ENCODE assay signal across 14 mouse cellular contexts in genomic region chr19:42126219-42126605, GRCm38 (mm10). TPM values are rescaled to one million over a fixed set of nuclear protein-coding genes. Genes with fewer than 3 reads are reported as not detected.
A peak's percentile ranks its signal among the peaks of the same experiment; 100 is the strongest.
DNase-seq lines count a peak whose midpoint lies in the region; ATAC-seq and TF ChIP-seq lines count a peak whose summit lies in the region.
"Had no signal": no experiment of that assay in that cellular context is flagged by ENCODE, and none has a peak within 500 bp of the region (broad histone marks: within the 10 kb centered on the region; RNA-seq: fewer than 3 reads in every experiment).

No protein-coding gene starts in this region.

- no peak overlapping the region for H3K9ac ChIP-seq in heart, embryonic 11.5 days (ENCODE audit: low read depth, low read length)
- no peak overlapping the region for H3K9ac ChIP-seq in lung, embryonic 14.5 days
- H3K9ac ChIP-seq in stomach, postnatal 0 days (ENCODE audit: low read length), result no peak overlapping the region; the same call in 1 of the 2 replicates
- no peak overlapping the region for H3K9ac ChIP-seq in forebrain, postnatal 0 days
- H3K9ac ChIP-seq: embryonic facial prominence, embryonic 12.5 days; hindbrain, embryonic 13.5 days; midbrain, embryonic 12.5 days had no signal

- no peaks in the 10 kb centered on the region for H3K27me3 ChIP-seq in heart, embryonic 11.5 days (ENCODE audit: control insufficient read depth, insufficient read depth, low read length)
- H3K27me3 ChIP-seq in lung, embryonic 14.5 days (ENCODE audit: insufficient read depth, low read length), result no peaks in the 10 kb centered on the region
- no peaks in the 10 kb centered on the region for H3K27me3 ChIP-seq in stomach, postnatal 0 days (ENCODE audit: control insufficient read depth, insufficient read depth, low read length)
- H3K27me3 ChIP-seq in forebrain, postnatal 0 days (ENCODE audit: insufficient read depth, low read length), result no peaks in the 10 kb centered on the region
- H3K27me3 ChIP-seq: embryonic facial prominence, embryonic 12.5 days had no signal

- H3K9me3 ChIP-seq in heart, embryonic 11.5 days (replicated peaks; ENCODE audit: control insufficient read depth, low read length), result no peaks in the 10 kb centered on the region
- no peaks in the 10 kb centered on the region for H3K9me3 ChIP-seq in lung, embryonic 14.5 days (ENCODE audit: low read depth, low read length)
- no peaks in the 10 kb centered on the region for H3K9me3 ChIP-seq in stomach, postnatal 0 days (ENCODE audit: control insufficient read depth, low read length)
- H3K9me3 ChIP-seq in forebrain, postnatal 0 days (ENCODE audit: low read length), result no peaks in the 10 kb centered on the region
- H3K9me3 ChIP-seq: embryonic facial prominence, embryonic 12.5 days; hindbrain, embryonic 13.5 days; midbrain, embryonic 12.5 days had no signal

- ATAC-seq in heart, embryonic 11.5 days (replicated peaks; ENCODE audit: insufficient number of reproducible peaks, low FRiP score, low TSS enrichment), result no peak
- ATAC-seq in lung, embryonic 14.5 days (ENCODE audit: insufficient read depth), result no peak
- ATAC-seq in stomach, postnatal 0 days (ENCODE audit: low FRiP score, low TSS enrichment), result no peak
- ATAC-seq in forebrain, postnatal 0 days, result no peak

- no peak for DNase-seq in heart, postnatal 36 days
- DNase-seq in lung, embryonic 14.5 days, result no peak
- DNase-seq in lung, adult 18-20 months, result no peak
- DNase-seq in adrenal gland, adult 2 months, result peak; percentile 86
- DNase-seq in stomach, postnatal 0 days (ENCODE audit: low spot score), result peak; percentile 23
- DNase-seq in forebrain, postnatal 0 days, result no peak
- DNase-seq: cerebellum, postnatal 36 days; kidney, adult 18-20 months; kidney, postnatal 36 days; right cerebral cortex, postnatal 14 days had no signal

- intact Hi-C loops in heart, postnatal 36 days (cut with DNase I), result no loop called here

- peak overlapping the region; percentile 23; the same call in 1 of the 2 replicates for H3K4me2 ChIP-seq in heart, embryonic 11.5 days
- H3K4me2 ChIP-seq in lung, embryonic 14.5 days, result peak overlapping the region; percentile 98; the same call in 1 of the 2 replicates
- no peak overlapping the region; the same call in 1 of the 2 replicates for H3K4me2 ChIP-seq in stomach, postnatal 0 days (replicated peaks; ENCODE audit: low read depth)
- H3K4me2 ChIP-seq in forebrain, postnatal 0 days (ENCODE audit: low read depth), result no peak overlapping the region
- H3K4me2 ChIP-seq: embryonic facial prominence, embryonic 12.5 days; hindbrain, embryonic 13.5 days; midbrain, embryonic 12.5 days had no signal

- 82% methylated on average over 6 of the region's 6 CpGs for WGBS in heart, embryonic 11.5 days (ENCODE audit: insufficient replicate concordance)
- 84% methylated on average over 6 of the region's 6 CpGs for WGBS in lung, embryonic 14.5 days
- 84% methylated on average over 6 of the region's 6 CpGs for WGBS in stomach, postnatal 0 days
- WGBS in forebrain, postnatal 0 days, result 93% methylated on average over 6 of the region's 6 CpGs

- H3K36me3 ChIP-seq in heart, embryonic 11.5 days (ENCODE audit: control insufficient read depth, insufficient read depth, low read length), result peaks cover 8% of the 10 kb centered on the region; the same call in 1 of the 2 replicates
- H3K36me3 ChIP-seq in lung, embryonic 14.5 days (ENCODE audit: insufficient read depth), result peaks cover 39% of the 10 kb centered on the region
- peaks cover 9% of the 10 kb centered on the region for H3K36me3 ChIP-seq in stomach, postnatal 0 days (ENCODE audit: control insufficient read depth, insufficient read depth, low read length)
- peaks cover 25% of the 10 kb centered on the region for H3K36me3 ChIP-seq in forebrain, postnatal 0 days (ENCODE audit: insufficient read depth)

- H3K4me1 ChIP-seq in heart, embryonic 11.5 days (ENCODE audit: control insufficient read depth, insufficient read depth, low read length), result peaks cover 27% of the 10 kb centered on the region
- peaks cover 10% of the 10 kb centered on the region; the same call in 1 of the 2 replicates for H3K4me1 ChIP-seq in lung, embryonic 14.5 days (ENCODE audit: insufficient read depth)
- peaks cover 4% of the 10 kb centered on the region; the same call in 1 of the 2 replicates for H3K4me1 ChIP-seq in stomach, postnatal 0 days (replicated peaks; ENCODE audit: control insufficient read depth, insufficient read depth)
- peaks cover 7% of the 10 kb centered on the region for H3K4me1 ChIP-seq in forebrain, postnatal 0 days (ENCODE audit: insufficient read depth)

- no peak overlapping the region for H3K4me3 ChIP-seq in heart, embryonic 11.5 days (ENCODE audit: low read depth, low read length)
- no peak overlapping the region for H3K4me3 ChIP-seq in lung, embryonic 14.5 days (ENCODE audit: low read depth, low read length)
- no peak overlapping the region for H3K4me3 ChIP-seq in stomach, postnatal 0 days (ENCODE audit: low read depth, low read length)
- no peak overlapping the region for H3K4me3 ChIP-seq in forebrain, postnatal 0 days (ENCODE audit: low read depth, low read length)
- H3K4me3 ChIP-seq: embryonic facial prominence, embryonic 12.5 days; hindbrain, embryonic 13.5 days; midbrain, embryonic 12.5 days had no signal

- no peak for TF ChIP-seq CTCF in lung, embryonic 14.5 days (IDR thresholded peaks at IDR 0.05; ENCODE audit: low read depth)
- TF ChIP-seq CTCF in stomach, postnatal 0 days (IDR thresholded peaks at IDR 0.05; ENCODE audit: low read depth), result no peak
- TF ChIP-seq CTCF in forebrain, postnatal 0 days (IDR thresholded peaks at IDR 0.05; ENCODE audit: low read depth), result no peak

- no peak overlapping the region for H3K27ac ChIP-seq in heart, embryonic 11.5 days (ENCODE audit: low read depth, low read length)
- H3K27ac ChIP-seq in lung, embryonic 14.5 days (ENCODE audit: low read depth), result peak overlapping the region; percentile 73
- H3K27ac ChIP-seq in stomach, postnatal 0 days (replicated peaks), result peak overlapping the region; percentile 80
- H3K27ac ChIP-seq in forebrain, postnatal 0 days (ENCODE audit: low read depth, low read length), result no peak overlapping the region
- H3K27ac ChIP-seq: embryonic facial prominence, embryonic 12.5 days; hindbrain, embryonic 13.5 days; midbrain, embryonic 12.5 days had no signal

- TF ChIP-seq EP300 in stomach, postnatal 0 days (optimal IDR thresholded peaks at IDR 0.05), result no peak

RNA-seq across cellular contexts. Expression of gene Avpi1, which starts 2.6 kb away (rescaled TPM):
- polyA plus RNA-seq in heart, embryonic 11.5 days (2014; fragmentation: Nextera tagmentation; extraction: Ambion mirVana), result 29.5 and 31.1 TPM in 2 replicates
- 10 to 100 TPM; 11.0 to 11.3 TPM for total RNA-seq in heart, postnatal 36 days (2021)
- polyA plus RNA-seq in lung, embryonic 14.5 days (2014; fragmentation: Nextera tagmentation; extraction: Ambion mirVana), result 44.3 and 51.6 TPM in 2 replicates
- total RNA-seq in adrenal gland, adult 2 months (2021), result 100 to 1,000 TPM in 1 of 2 experiments, 10 to 100 TPM in 1; 78.6 to 101 TPM
- 82.3 and 112 TPM in 2 replicates for polyA plus RNA-seq in adrenal gland, adult 2 months (2012; rRNA removed)
- polyA plus RNA-seq in stomach, postnatal 0 days (2015; fragmentation: Nextera tagmentation; extraction: Ambion mirVana), result 108 and 117 TPM in 2 replicates
- 9.5 and 17.5 TPM in 2 replicates for total RNA-seq in forebrain, postnatal 0 days (2014; rRNA removed)
- 14.3 and 15.4 TPM in 2 replicates for polyA plus RNA-seq in forebrain, postnatal 0 days (2015; fragmentation: Nextera tagmentation; extraction: Ambion mirVana)

RNA-seq across cellular contexts. Expression of gene Marveld1, which starts 21.0 kb away (rescaled TPM):
- 13.9 and 14.4 TPM in 2 replicates for polyA plus RNA-seq in heart, embryonic 11.5 days (2014; fragmentation: Nextera tagmentation; extraction: Ambion mirVana)
- 10 to 100 TPM; 22.2 to 24.0 TPM for total RNA-seq in heart, postnatal 36 days (2021)
- polyA plus RNA-seq in lung, embryonic 14.5 days (2014; fragmentation: Nextera tagmentation; extraction: Ambion mirVana), result 18.6 and 25.4 TPM in 2 replicates
- 10 to 100 TPM; 30.0 to 56.7 TPM for total RNA-seq in adrenal gland, adult 2 months (2021)
- polyA plus RNA-seq in adrenal gland, adult 2 months (2012; rRNA removed), result 76.2 and 87.1 TPM in 2 replicates
- 15.3 and 23.6 TPM in 2 replicates for polyA plus RNA-seq in stomach, postnatal 0 days (2015; fragmentation: Nextera tagmentation; extraction: Ambion mirVana)
- total RNA-seq in forebrain, postnatal 0 days (2014; rRNA removed), result 8.2 and 11.9 TPM in 2 replicates
- polyA plus RNA-seq in forebrain, postnatal 0 days (2015; fragmentation: Nextera tagmentation; extraction: Ambion mirVana), result 2.9 and 4.3 TPM in 2 replicates

RNA-seq across cellular contexts. Expression of gene Pi4k2a, which starts 35.9 kb away (rescaled TPM):
- 14.6 and 16.3 TPM in 2 replicates for polyA plus RNA-seq in heart, embryonic 11.5 days (2014; fragmentation: Nextera tagmentation; extraction: Ambion mirVana)
- 10 to 100 TPM; 19.6 to 25.4 TPM for total RNA-seq in heart, postnatal 36 days (2021)
- 32.8 and 34.3 TPM in 2 replicates for polyA plus RNA-seq in lung, embryonic 14.5 days (2014; fragmentation: Nextera tagmentation; extraction: Ambion mirVana)
- total RNA-seq in adrenal gland, adult 2 months (2021), result 10 to 100 TPM; 62.3 to 69.9 TPM
- 43.7 and 44.5 TPM in 2 replicates for polyA plus RNA-seq in adrenal gland, adult 2 months (2012; rRNA removed)
- 20.8 and 21.6 TPM in 2 replicates for polyA plus RNA-seq in stomach, postnatal 0 days (2015; fragmentation: Nextera tagmentation; extraction: Ambion mirVana)
- total RNA-seq in forebrain, postnatal 0 days (2014; rRNA removed), result 13.7 and 16.3 TPM in 2 replicates
- 29.7 and 34.1 TPM in 2 replicates for polyA plus RNA-seq in forebrain, postnatal 0 days (2015; fragmentation: Nextera tagmentation; extraction: Ambion mirVana)

RNA-seq across cellular contexts. Expression of gene Zfyve27, which starts 37.5 kb away (rescaled TPM):
- 11.6 and 13.5 TPM in 2 replicates for polyA plus RNA-seq in heart, embryonic 11.5 days (2014; fragmentation: Nextera tagmentation; extraction: Ambion mirVana)
- total RNA-seq in heart, postnatal 36 days (2021), result 10 to 100 TPM; 25.6 to 25.8 TPM
- 15.2 and 16.8 TPM in 2 replicates for polyA plus RNA-seq in lung, embryonic 14.5 days (2014; fragmentation: Nextera tagmentation; extraction: Ambion mirVana)
- total RNA-seq in adrenal gland, adult 2 months (2021), result 10 to 100 TPM; 43.6 to 47.9 TPM
- 37.6 and 49.2 TPM in 2 replicates for polyA plus RNA-seq in adrenal gland, adult 2 months (2012; rRNA removed)
- polyA plus RNA-seq in stomach, postnatal 0 days (2015; fragmentation: Nextera tagmentation; extraction: Ambion mirVana), result 14.1 and 15.3 TPM in 2 replicates
- 70.8 and 94.4 TPM in 2 replicates for total RNA-seq in forebrain, postnatal 0 days (2014; rRNA removed)
- polyA plus RNA-seq in forebrain, postnatal 0 days (2015; fragmentation: Nextera tagmentation; extraction: Ambion mirVana), result 32.4 and 44.1 TPM in 2 replicates

RNA-seq across cellular contexts. Expression of gene Morn4, which starts 40.1 kb away (rescaled TPM):
- 17.7 and 18.7 TPM in 2 replicates for polyA plus RNA-seq in heart, embryonic 11.5 days (2014; fragmentation: Nextera tagmentation; extraction: Ambion mirVana)
- 1 to 10 TPM; 2.5 to 2.9 TPM for total RNA-seq in heart, postnatal 36 days (2021)
- polyA plus RNA-seq in lung, embryonic 14.5 days (2014; fragmentation: Nextera tagmentation; extraction: Ambion mirVana), result 24.8 and 25.0 TPM in 2 replicates
- total RNA-seq in adrenal gland, adult 2 months (2021), result 10 to 100 TPM in 1 of 2 experiments, 1 to 10 TPM in 1; 7.5 to 15.5 TPM
- polyA plus RNA-seq in adrenal gland, adult 2 months (2012; rRNA removed), result 10.6 and 13.0 TPM in 2 replicates
- polyA plus RNA-seq in stomach, postnatal 0 days (2015; fragmentation: Nextera tagmentation; extraction: Ambion mirVana), result 7.3 and 8.2 TPM in 2 replicates
- total RNA-seq in forebrain, postnatal 0 days (2014; rRNA removed), result 55.9 and 57.0 TPM in 2 replicates
- polyA plus RNA-seq in forebrain, postnatal 0 days (2015; fragmentation: Nextera tagmentation; extraction: Ambion mirVana), result 150 and 167 TPM in 2 replicates

Comparison
In these comparisons a context has a peak if more than half of its experiments do, and no peak if none do; other contexts are left out.
1. H3K27ac ChIP-seq: peak in lung, embryonic 14.5 days (single experiment) and stomach, postnatal 0 days (single experiment); none in heart, embryonic 11.5 days (single experiment) and forebrain, postnatal 0 days (single experiment).
2. H3K4me2 ChIP-seq: peak in heart, embryonic 11.5 days (single experiment) and lung, embryonic 14.5 days (single experiment); none in stomach, postnatal 0 days (single experiment) and forebrain, postnatal 0 days (single experiment).
3. DNase-seq: peak in adrenal gland, adult 2 months (single experiment) and stomach, postnatal 0 days (single experiment); none in heart, postnatal 36 days (0 of 2), lung, embryonic 14.5 days (single experiment), lung, adult 18-20 months (0 of 2) and forebrain, postnatal 0 days (single experiment).